Mouse (Mus musculus): ENCODE measurements around the gene Rrp8.

- TF ChIP-seq CTCF (IDR thresholded peaks at IDR 0.05; ENCODE audit: low read depth): no peak
- TF ChIP-seq EP300 (IDR thresholded peaks at IDR 0.05; ENCODE audit: low read depth): no peak
Measured at GRCm38 (mm10) chr7:105685541-105686197, 51.5 kb downstream of the Rrp8 start.
